Mouse (Mus musculus) CH12.LX (cell line): ENCODE results near the gene Pbld1. TPM values are rescaled to one million over a fixed set of nuclear protein-coding genes. Genes with fewer than 3 reads are reported as not detected.

Experiments used
- DNase-seq: peaks from one replicate; pipeline ENCODE4 v3.0.0-alpha.2; 2013; ENCODE audit errors: extremely low read depth
- H3K27ac ChIP-seq: 2 replicates; pipeline ENCODE4 v1.5.1; 2012; ENCODE audit warnings: low read depth, mild to moderate bottlenecking, control low read depth, moderate library complexity; ENCODE audit not compliant: insufficient read depth
- H3K27me3 ChIP-seq: replicated peaks from 2 replicates; pipeline ENCODE3; 2012; ENCODE audit warnings: inconsistent platforms
- H3K36me3 ChIP-seq, 2 experiments: replicated peaks in 1 of 2; 2 replicates each; pipeline versions ENCODE3 to v1.6.1; 2012; ENCODE audit warnings: inconsistent platforms in 1 of 2, low read length in 1 of 2, mild to moderate bottlenecking in 1 of 2, mixed read lengths in 1 of 2, moderate library complexity in 1 of 2; ENCODE audit not compliant: control insufficient read depth in 1 of 2, insufficient read depth in 1 of 2
- H3K4me1 ChIP-seq, 2 experiments: 2 replicates each; pipeline ENCODE4 v1.6.1; 2012; ENCODE audit warnings: inconsistent platforms in 1 of 2, moderate library complexity in 1 of 2; ENCODE audit not compliant: insufficient read depth in 2 of 2, control insufficient read depth in 1 of 2
- H3K4me2 ChIP-seq: 2 replicates; pipeline ENCODE4 v1.6.1; 2012; ENCODE audit warnings: low read depth, mild to moderate bottlenecking, control low read depth; ENCODE audit not compliant: poor library complexity, insufficient read depth, severe bottlenecking
- H3K4me3 ChIP-seq, 3 experiments: fragments of 150-350 bp in 1 of 3; sonication (generic) in 1 of 3; replicated peaks in 1 of 3; 2 replicates each; pipeline versions ENCODE3 to v1.5.1; 2011 to 2012; ENCODE audit warnings: low read depth in 2 of 3, low read length in 2 of 3, mild to moderate bottlenecking in 2 of 3, moderate library complexity in 2 of 3, control low read depth in 1 of 3, improper control_type of control experiment in 1 of 3, inconsistent platforms in 1 of 3, mixed read lengths in 1 of 3; ENCODE audit not compliant: poor library complexity in 1 of 3
- H3K79me2 ChIP-seq: replicated peaks from 2 replicates; pipeline ENCODE4 v1.6.1; 2012; ENCODE audit warnings: mild to moderate bottlenecking, moderate library complexity; ENCODE audit not compliant: control insufficient read depth, poor library complexity, insufficient read depth, severe bottlenecking; ENCODE audit errors: extremely low read depth
- H3K9ac ChIP-seq: 2 replicates; pipeline ENCODE4 v1.6.1; 2012; ENCODE audit warnings: low read depth, mild to moderate bottlenecking, control low read depth, moderate library complexity; ENCODE audit not compliant: insufficient read depth
- H3K9me3 ChIP-seq: replicated peaks from 2 replicates; pipeline ENCODE3; 2012; ENCODE audit warnings: low read length, inconsistent platforms, mixed read lengths
- CHD1 ChIP-seq: IDR thresholded peaks from 2 replicates; pipeline ENCODE4 v1.6.1; 2012; ENCODE audit warnings: low read depth, low read length, improper control_type of control experiment, inconsistent platforms
- CHD2 ChIP-seq: IDR thresholded peaks from 2 replicates; pipeline ENCODE4 v1.6.1; 2011; ENCODE audit warnings: low read length, improper control_type of control experiment
- CTCF ChIP-seq, 2 experiments: IDR thresholded peaks in 1 of 2; conservative IDR thresholded peaks in 1 of 2; 2 replicates each; pipeline ENCODE4 v1.5.1; 2011 to 2012; ENCODE audit warnings: low read depth in 2 of 2, low read length in 2 of 2, improper control_type of control experiment in 1 of 2, inconsistent platforms in 1 of 2, mild to moderate bottlenecking in 1 of 2, moderate library complexity in 1 of 2
- ELF1 ChIP-seq: IDR thresholded peaks from 2 replicates; pipeline ENCODE4 v1.6.1; 2014; ENCODE audit warnings: low read depth, mild to moderate bottlenecking, inconsistent platforms, low read length, improper control_type of control experiment
- ETS1 ChIP-seq: conservative IDR thresholded peaks from 2 replicates; pipeline ENCODE4 v1.6.1; 2012; ENCODE audit warnings: low read depth, mild to moderate bottlenecking, inconsistent platforms, low read length, improper control_type of control experiment, moderate library complexity
- HCFC1 ChIP-seq: IDR thresholded peaks from 2 replicates; pipeline ENCODE4 v1.6.1; 2012; ENCODE audit warnings: low read depth, mild to moderate bottlenecking, inconsistent platforms, low read length, improper control_type of control experiment
- IRF4 ChIP-seq: IDR thresholded peaks from 2 replicates; pipeline ENCODE4 v1.6.1; 2014; ENCODE audit warnings: low read depth, mild to moderate bottlenecking, inconsistent platforms, low read length, improper control_type of control experiment
- JUN ChIP-seq: IDR thresholded peaks from 2 replicates; pipeline ENCODE4 v1.6.1; 2011; ENCODE audit warnings: low read depth, mild to moderate bottlenecking, low read length, improper control_type of control experiment, moderate library complexity; ENCODE audit not compliant: insufficient read depth
- JUND ChIP-seq: conservative IDR thresholded peaks from 2 replicates; pipeline ENCODE4 v1.6.1; 2011; ENCODE audit warnings: low read depth, low read length, improper control_type of control experiment
- KAT2A ChIP-seq: IDR thresholded peaks from 2 replicates; pipeline ENCODE4 v1.6.1; 2012; ENCODE audit warnings: low read length, improper control_type of control experiment, inconsistent platforms; ENCODE audit not compliant: insufficient replicate concordance
- MAFK ChIP-seq: IDR thresholded peaks from 2 replicates; pipeline ENCODE4 v1.6.1; 2011; ENCODE audit warnings: low read length, improper control_type of control experiment; ENCODE audit not compliant: insufficient replicate concordance
- MEF2A ChIP-seq: IDR thresholded peaks from 2 replicates; pipeline ENCODE4 v1.6.1; 2014; ENCODE audit warnings: low read depth, mild to moderate bottlenecking, inconsistent platforms, low read length, improper control_type of control experiment, borderline replicate concordance
- MXI1 ChIP-seq: IDR thresholded peaks from 2 replicates; pipeline ENCODE4 v1.6.1; 2011; ENCODE audit warnings: mild to moderate bottlenecking, low read depth, low read length, improper control_type of control experiment
- MYC ChIP-seq: IDR thresholded peaks from 2 replicates; pipeline ENCODE4 v1.6.1; 2011; ENCODE audit warnings: low read depth, mild to moderate bottlenecking, improper control_type of control experiment, low read length
- NELFE ChIP-seq: IDR thresholded peaks from 2 replicates; pipeline ENCODE4 v1.6.1; 2011; ENCODE audit warnings: low read depth, low read length, improper control_type of control experiment
- NRF1 ChIP-seq: IDR thresholded peaks from 2 replicates; pipeline ENCODE4 v1.6.1; 2014; ENCODE audit warnings: low read depth, mild to moderate bottlenecking, inconsistent platforms, low read length, improper control_type of control experiment, moderate library complexity
- PAX5 ChIP-seq: IDR thresholded peaks from 2 replicates; pipeline ENCODE4 v1.6.1; 2012; ENCODE audit warnings: low read length, inconsistent platforms, mixed read lengths
- POLR2AphosphoS2 ChIP-seq: IDR thresholded peaks from 2 replicates; pipeline ENCODE4 v1.6.1; 2011; ENCODE audit warnings: low read depth, low read length, improper control_type of control experiment
- RAD21 ChIP-seq: IDR thresholded peaks from 2 replicates; pipeline ENCODE4 v1.6.1; 2011; ENCODE audit warnings: low read depth, mild to moderate bottlenecking, low read length, improper control_type of control experiment, moderate library complexity
- SIN3A ChIP-seq: IDR thresholded peaks from 2 replicates; pipeline ENCODE4 v1.6.1; 2012; ENCODE audit warnings: low read length, improper control_type of control experiment, inconsistent platforms
- SMC3 ChIP-seq: IDR thresholded peaks from 2 replicates; pipeline ENCODE4 v1.6.1; 2011; ENCODE audit warnings: low read depth, low read length, improper control_type of control experiment
- TCF12 ChIP-seq: IDR thresholded peaks from 2 replicates; pipeline ENCODE4 v1.6.1; 2014; ENCODE audit warnings: low read depth, mild to moderate bottlenecking, inconsistent platforms, low read length, improper control_type of control experiment
- USF1 ChIP-seq: IDR thresholded peaks from 2 replicates; pipeline ENCODE4 v1.6.1; 2014; ENCODE audit warnings: low read depth, mild to moderate bottlenecking, inconsistent platforms, low read length, improper control_type of control experiment
- USF2 ChIP-seq: conservative IDR thresholded peaks from 2 replicates; pipeline ENCODE4 v1.6.1; 2011; ENCODE audit warnings: low read depth, low read length, improper control_type of control experiment
- ZC3H11A ChIP-seq: IDR thresholded peaks from 2 replicates; pipeline ENCODE4 v1.6.1; 2012; ENCODE audit warnings: low read depth, mild to moderate bottlenecking, inconsistent platforms, low read length, improper control_type of control experiment
- ZKSCAN1 ChIP-seq: IDR thresholded peaks from 2 replicates; pipeline ENCODE4 v1.6.1; 2012; ENCODE audit warnings: low read depth, inconsistent platforms, low read length, improper control_type of control experiment, borderline replicate concordance
- ZMIZ1 ChIP-seq: IDR thresholded peaks from 2 replicates; pipeline ENCODE4 v1.6.1; 2012; ENCODE audit warnings: low read depth, mild to moderate bottlenecking, inconsistent platforms, low read length, improper control_type of control experiment
- dilution Hi-C: fragments of 300-500 bp; cut with MboI; formaldehyde crosslinking; loops from 2 replicates; pipeline ENCODE4 v1.14.3; 2020; ENCODE audit warnings: low sequenced_read_pairs; ENCODE audit not compliant: extremely low pct_unique_long_range_greater_than_20kb, extremely low pct_ligation_motif_present
- in situ Hi-C: fragments of 300-500 bp; cut with MboI; formaldehyde crosslinking; loops from 3 replicates; pipeline ENCODE4 v1.14.3; 2019; ENCODE audit warnings: low sequenced_read_pairs, low pct_ligation_motif_present, low pct_unique_long_range_greater_than_20kb, mixed read lengths
- polyA plus RNA-seq: library from polyadenylated mRNA; unstranded; fragments of >175 nt; gene quantifications from 2 replicates; pipeline ENCODE4 v1.2.1, GENCODE M21; 2012; ENCODE audit warnings: low read depth; ENCODE audit not compliant: insufficient read length
- total RNA-seq, 2 experiments: library from RNA; depleted of rRNA; stranded (reverse); fragments of 300-350 nt in 1 of 2; fragments of >200 nt in 1 of 2; gene quantifications; 2 replicates each; pipeline ENCODE4 v1.2.3; 2012 to 2014

Pbld1 gene
- total and polyA plus RNA-seq, 3 experiments = 0.04 to 0.49 TPM; not detected in 1

DNA sequence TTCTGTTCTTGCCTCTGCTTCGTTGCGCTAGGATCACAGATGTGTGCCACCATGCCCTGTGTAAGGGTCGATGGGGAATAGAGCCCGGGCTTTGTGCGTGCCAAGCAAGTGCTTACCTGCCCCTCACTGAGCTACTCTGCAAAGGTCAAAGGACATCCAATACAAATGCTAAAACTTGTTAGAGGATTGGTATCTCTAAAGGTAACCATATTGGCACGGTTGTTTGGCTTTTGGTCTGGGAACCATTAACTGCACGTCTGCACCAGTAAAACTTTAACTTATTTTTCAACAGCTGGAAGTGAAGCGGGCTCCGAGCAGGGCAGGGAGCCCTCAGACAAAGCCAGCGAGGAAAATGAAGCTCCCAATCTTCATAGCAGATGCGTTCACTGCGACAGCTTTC lies 1.3 kb downstream of the Pbld1 start:
- dilution Hi-C loops (no loop called here), in situ Hi-C loops (no loop called here)
- DNase-seq = no peak
- Histone ChIP-seq H3K9ac (no peak overlapping the region), H3K79me2 (no peaks in the 10 kb centered on the region), H3K27me3 (no peaks in the 10 kb centered on the region), H3K4me3 (no peak overlapping the region), H3K9me3 (no peaks in the 10 kb centered on the region), H3K36me3 (no peaks in the 10 kb centered on the region), H3K4me1 (peaks cover 0 to 5% of the 10 kb centered on the region in 2 experiments; a peak in 1 of 4 replicates), H3K4me2 (no peak overlapping the region), H3K27ac (no peak overlapping the region)
- no peak for TF ChIP-seq CTCF (conservative IDR thresholded peaks at IDR 0.05 in 1 of 2, IDR thresholded peaks at IDR 0.05 in 1 of 2; ENCODE audit: low read depth in 2 of 2, low read length in 2 of 2)
- TF ChIP-seq TCF12 = no peak
- TF ChIP-seq SMC3 = no peak
- no peak for TF ChIP-seq RAD21
- TF ChIP-seq MXI1 = no peak
- no peak for TF ChIP-seq SIN3A
- no peak for TF ChIP-seq ETS1
- TF ChIP-seq JUN = no peak
- no peak for TF ChIP-seq POLR2AphosphoS2
- TF ChIP-seq ZKSCAN1 = no peak
- TF ChIP-seq USF1 = no peak
- TF ChIP-seq ZMIZ1 = no peak
- TF ChIP-seq ZC3H11A = no peak
- no peak for TF ChIP-seq PAX5

DNA sequence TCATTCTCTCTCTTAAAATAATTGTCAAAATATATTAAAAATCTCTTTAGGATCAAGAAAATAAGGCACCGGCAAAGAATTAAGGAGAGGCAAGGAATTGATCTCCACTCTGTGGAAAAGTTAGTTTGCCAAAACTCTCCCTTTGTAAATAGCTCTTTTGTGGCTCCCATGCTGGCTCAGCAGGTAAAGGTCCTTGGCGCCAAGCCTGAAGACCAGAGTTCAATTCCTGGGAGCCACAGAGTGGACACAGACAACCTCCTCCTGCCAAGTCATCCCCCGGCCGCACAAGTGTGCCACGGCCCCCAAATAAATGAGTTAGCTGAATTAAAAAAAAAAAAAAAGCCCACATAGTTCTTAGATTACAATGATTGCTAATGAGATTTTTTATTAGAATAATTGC lies 2.7 kb downstream of the Pbld1 start:
- H3K79me2 ChIP-seq = no peaks in the 10 kb centered on the region
- no peaks in the 10 kb centered on the region for H3K9me3 ChIP-seq
- TF ChIP-seq MAFK = no peak
- TF ChIP-seq NRF1 = no peak
- TF ChIP-seq CHD2 = no peak
- TF ChIP-seq IRF4 = no peak
- TF ChIP-seq NELFE = no peak
- TF ChIP-seq MYC = no peak
- no peak for TF ChIP-seq RAD21
- TF ChIP-seq CTCF (conservative IDR thresholded peaks at IDR 0.05 in 1 of 2, IDR thresholded peaks at IDR 0.05 in 1 of 2; ENCODE audit: low read depth in 2 of 2, low read length in 2 of 2) = no peak
- TF ChIP-seq CHD1 = no peak
- no peak for TF ChIP-seq POLR2AphosphoS2
- no peak for TF ChIP-seq ELF1
- no peak for TF ChIP-seq KAT2A
- no peak for TF ChIP-seq JUND
- no peak for TF ChIP-seq SIN3A
- no peak for TF ChIP-seq MEF2A
- no peak for TF ChIP-seq USF2
- no peak for TF ChIP-seq ZMIZ1
- TF ChIP-seq HCFC1 = no peak
- dilution Hi-C loops = no loop called here
- no peaks in the 10 kb centered on the region for H3K27me3 ChIP-seq
- no peaks in the 10 kb centered on the region for H3K36me3 ChIP-seq
- no peak overlapping the region for H3K27ac ChIP-seq
- peaks cover 0 to 5% of the 10 kb centered on the region in 2 experiments; a peak in 1 of 4 replicates for H3K4me1 ChIP-seq
- H3K9ac ChIP-seq = no peak overlapping the region
- in situ Hi-C loops = no loop called here
- H3K4me2 ChIP-seq = no peak overlapping the region
- no peak for DNase-seq
- H3K4me3 ChIP-seq = no peak overlapping the region
